Mouse (Mus musculus) erythroid progenitor cell, adult 5-6 weeks (primary cell): ENCODE measurements around the gene Agbl4. TPM values are rescaled to one million over a fixed set of nuclear protein-coding genes. Genes with fewer than 3 reads are reported as not detected.

Experiments
- ATAC-seq: replicated peaks from 2 replicates; pipeline ENCODE4 v1.8.0; 2016; ENCODE audit warnings: moderate number of reproducible peaks, mild to moderate bottlenecking, moderate TSS enrichment, inconsistent platforms; ENCODE audit not compliant: poor library complexity, low FRiP score, severe bottlenecking
- total RNA-seq, 2 experiments: library from RNA; stranded (forward) in 1 of 2; stranded (reverse) in 1 of 2; fragments of 150-400 nt in 1 of 2; fragments of 186-747, 209-891 nt in 1 of 2; gene quantifications; 2 replicates each; pipeline versions ENCODE4 v1.2.3 to v1.2.4; 2015 to 2017; ENCODE audit warnings: low replicate concordance in 2 of 2

The Agbl4 gene
- total RNA-seq, 2 experiments from 2014 or later, result not detected

- ATAC-seq, result no peak
Observed at GRCm38 (mm10) chr4:111431186-111431585, 1033.7 kb downstream of the Agbl4 start.

- no peak for ATAC-seq
Observed at GRCm38 (mm10) chr4:111432013-111432412, 1034.6 kb downstream of the Agbl4 start.

GRCm38 (mm10) chr4:111432417-111432816, 1035.0 kb downstream of the Agbl4 start:
- no peak for ATAC-seq

- ATAC-seq, result no peak
Observed at GRCm38 (mm10) chr4:111441709-111442108, 1044.2 kb downstream of the Agbl4 start.

GRCm38 (mm10) chr4:111442435-111443238, 1045.2 kb downstream of the Agbl4 start:
- ATAC-seq, result no peak

- ATAC-seq, result no peak
Observed at GRCm38 (mm10) chr4:111443906-111444615, 1046.6 kb downstream of the Agbl4 start.

GRCm38 (mm10) chr4:111444616-111445160, 1047.2 kb downstream of the Agbl4 start:
- no peak for ATAC-seq

GRCm38 (mm10) chr4:111447918-111448317, 1050.5 kb downstream of the Agbl4 start:
- ATAC-seq, result no peak

- no peak for ATAC-seq
Observed at GRCm38 (mm10) chr4:111448586-111448985, 1051.1 kb downstream of the Agbl4 start.

GRCm38 (mm10) chr4:111449442-111450199, 1052.2 kb downstream of the Agbl4 start:
- ATAC-seq, result no peak

GRCm38 (mm10) chr4:111451283-111451918, 1053.9 kb downstream of the Agbl4 start:
- ATAC-seq, result no peak

- ATAC-seq, result no peak
Observed at GRCm38 (mm10) chr4:111452192-111452591, 1054.7 kb downstream of the Agbl4 start.

- ATAC-seq, result no peak
Observed at GRCm38 (mm10) chr4:111453275-111453674, 1055.8 kb downstream of the Agbl4 start.

- ATAC-seq, result no peak
Observed at GRCm38 (mm10) chr4:111455621-111456020, 1058.2 kb downstream of the Agbl4 start.

GRCm38 (mm10) chr4:111457568-111457967, 1060.1 kb downstream of the Agbl4 start:
- no peak for ATAC-seq

- ATAC-seq, result no peak
Observed at GRCm38 (mm10) chr4:111467293-111467773, 1069.9 kb downstream of the Agbl4 start.

- no peak for ATAC-seq
Observed at GRCm38 (mm10) chr4:111467796-111468195, 1070.3 kb downstream of the Agbl4 start.

GRCm38 (mm10) chr4:111469847-111470246, 1072.4 kb downstream of the Agbl4 start:
- no peak for ATAC-seq

- no peak for ATAC-seq
Observed at GRCm38 (mm10) chr4:111471726-111472125, 1074.3 kb downstream of the Agbl4 start.

- ATAC-seq, result no peak
Observed at GRCm38 (mm10) chr4:111472511-111472910, 1075.0 kb downstream of the Agbl4 start.
